Mouse (Mus musculus): ENCODE data around the gene Hgfac. TPM values are rescaled to one million over a fixed set of nuclear protein-coding genes. Genes with fewer than 3 reads are reported as not detected.

Gene Hgfac
- total RNA-seq, 2 experiments from 2014 or later: 2.3 TPM; not detected in 1

GRCm38 (mm10) chr5:35035141-35035540 is 6.2 kb upstream of the Hgfac start:
- no peak for ATAC-seq (replicated peaks; ENCODE audit: low FRiP score, low TSS enrichment, poor library complexity, severe bottlenecking)

GRCm38 (mm10) chr5:35035795-35036194 is 5.5 kb upstream of the Hgfac start:
- ATAC-seq (replicated peaks; ENCODE audit: low FRiP score, low TSS enrichment, poor library complexity, severe bottlenecking): peak; percentile 71

GRCm38 (mm10) chr5:35037438-35037837 is 3.9 kb upstream of the Hgfac start:
- ATAC-seq (replicated peaks; ENCODE audit: low FRiP score, low TSS enrichment, poor library complexity, severe bottlenecking): no peak

- ATAC-seq (replicated peaks; ENCODE audit: low FRiP score, low TSS enrichment, poor library complexity, severe bottlenecking): no peak
Observed at GRCm38 (mm10) chr5:35042431-35043109, 1.3 kb downstream of the Hgfac start.

- peak; percentile 69 for ATAC-seq (replicated peaks; ENCODE audit: low FRiP score, low TSS enrichment, poor library complexity, severe bottlenecking)
Observed at GRCm38 (mm10) chr5:35043110-35043451, 1.8 kb downstream of the Hgfac start.

GRCm38 (mm10) chr5:35050541-35050940 is 9.2 kb downstream of the Hgfac start:
- ATAC-seq (replicated peaks; ENCODE audit: low FRiP score, low TSS enrichment, poor library complexity, severe bottlenecking): no peak

GRCm38 (mm10) chr5:35054628-35055027 is 13.3 kb downstream of the Hgfac start:
- ATAC-seq (replicated peaks; ENCODE audit: low FRiP score, low TSS enrichment, poor library complexity, severe bottlenecking): no peak

- ATAC-seq (replicated peaks; ENCODE audit: low FRiP score, low TSS enrichment, poor library complexity, severe bottlenecking): no peak
Observed at GRCm38 (mm10) chr5:35055076-35055475, 13.8 kb downstream of the Hgfac start.

- peak; percentile 39; the same call in 1 of the 2 replicates for ATAC-seq (replicated peaks; ENCODE audit: low FRiP score, low TSS enrichment, poor library complexity, severe bottlenecking)
Observed at GRCm38 (mm10) chr5:35056604-35057432, 15.5 kb downstream of the Hgfac start, which contains the start of gene Dok7. Gene Dok7 (plus strand): TSS chr5:35056766.

- ATAC-seq (replicated peaks; ENCODE audit: low FRiP score, low TSS enrichment, poor library complexity, severe bottlenecking): no peak
Observed at GRCm38 (mm10) chr5:35057582-35057981, 16.3 kb downstream of the Hgfac start.

GRCm38 (mm10) chr5:35058216-35058615 is 16.9 kb downstream of the Hgfac start:
- ATAC-seq (replicated peaks; ENCODE audit: low FRiP score, low TSS enrichment, poor library complexity, severe bottlenecking): no peak

- no peak for ATAC-seq (replicated peaks; ENCODE audit: low FRiP score, low TSS enrichment, poor library complexity, severe bottlenecking)
Observed at GRCm38 (mm10) chr5:35060098-35060497, 18.8 kb downstream of the Hgfac start.

GRCm38 (mm10) chr5:35069841-35070240 is 28.5 kb downstream of the Hgfac start:
- ATAC-seq (replicated peaks; ENCODE audit: low FRiP score, low TSS enrichment, poor library complexity, severe bottlenecking): no peak

- ATAC-seq (replicated peaks; ENCODE audit: low FRiP score, low TSS enrichment, poor library complexity, severe bottlenecking): no peak
Observed at GRCm38 (mm10) chr5:35070314-35070713, 29.0 kb downstream of the Hgfac start.

GRCm38 (mm10) chr5:35070953-35071352 is 29.6 kb downstream of the Hgfac start:
- no peak for ATAC-seq (replicated peaks; ENCODE audit: low FRiP score, low TSS enrichment, poor library complexity, severe bottlenecking)

GRCm38 (mm10) chr5:35071855-35072254 is 30.5 kb downstream of the Hgfac start:
- no peak for ATAC-seq (replicated peaks; ENCODE audit: low FRiP score, low TSS enrichment, poor library complexity, severe bottlenecking)

GRCm38 (mm10) chr5:35073235-35073634 is 31.9 kb downstream of the Hgfac start:
- no peak for ATAC-seq (replicated peaks; ENCODE audit: low FRiP score, low TSS enrichment, poor library complexity, severe bottlenecking)

GRCm38 (mm10) chr5:35073992-35074391 is 32.7 kb downstream of the Hgfac start:
- ATAC-seq (replicated peaks; ENCODE audit: low FRiP score, low TSS enrichment, poor library complexity, severe bottlenecking): no peak

- no peak for ATAC-seq (replicated peaks; ENCODE audit: low FRiP score, low TSS enrichment, poor library complexity, severe bottlenecking)
Observed at GRCm38 (mm10) chr5:35076369-35076768, 35.1 kb downstream of the Hgfac start.

GRCm38 (mm10) chr5:35079101-35079500 is 37.8 kb downstream of the Hgfac start:
- no peak for ATAC-seq (replicated peaks; ENCODE audit: low FRiP score, low TSS enrichment, poor library complexity, severe bottlenecking)

GRCm38 (mm10) chr5:35084913-35085312 is 43.6 kb downstream of the Hgfac start:
- no peak for ATAC-seq (replicated peaks; ENCODE audit: low FRiP score, low TSS enrichment, poor library complexity, severe bottlenecking)
